18 mouse cellular contexts compared by ENCODE assay signal in the genomic region with DNA sequence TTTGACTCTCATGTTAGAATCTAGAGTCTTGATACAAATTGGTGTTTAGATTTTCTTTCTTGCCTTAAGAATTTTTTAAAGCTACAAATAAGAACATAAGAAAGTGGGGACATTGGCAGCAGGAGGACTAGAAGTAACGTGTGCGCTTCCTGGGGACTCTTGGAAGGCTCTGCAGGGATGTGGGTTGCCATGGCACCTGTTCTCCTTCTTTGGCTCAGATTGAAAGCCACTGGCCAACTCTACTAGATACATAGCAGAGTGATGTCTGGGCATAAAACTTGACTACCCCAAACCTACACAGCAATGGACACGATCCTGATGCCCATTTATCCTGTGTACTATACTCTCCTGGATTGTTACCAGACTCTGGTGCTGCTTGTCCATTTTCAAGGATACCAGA.
"Had no signal": no experiment of that assay in that cellular context is flagged by ENCODE, and none has a peak within 500 bp of the region (broad histone marks: within the 10 kb centered on the region; RNA-seq: fewer than 3 reads in every experiment).

No protein-coding gene starts in this region.

- DNase-seq: kidney, adult 9 months; kidney, postnatal 14 days; kidney, postnatal 4 days; left cerebral cortex, postnatal 4 days; liver, postnatal 0 days; lung, embryonic 14.5 days; retina, postnatal 1 day; right cerebral cortex, postnatal 25 days; spleen, adult 18-20 months; thymus, postnatal 25 days had no signal

- H3K27ac ChIP-seq: limb, embryonic 12.5 days; limb, embryonic 15.5 days; liver, embryonic 14.5 days; midbrain, embryonic 10.5 days; midbrain, embryonic 13.5 days; neural tube, embryonic 13.5 days; stomach, embryonic 15.5 days had no signal

- H3K4me3 ChIP-seq: limb, embryonic 12.5 days; limb, embryonic 15.5 days; midbrain, embryonic 10.5 days; midbrain, embryonic 13.5 days; myocyte; neural tube, embryonic 13.5 days; stomach, embryonic 15.5 days had no signal
